ENCODE assay signal across 8 mouse cellular contexts in the genomic region with DNA sequence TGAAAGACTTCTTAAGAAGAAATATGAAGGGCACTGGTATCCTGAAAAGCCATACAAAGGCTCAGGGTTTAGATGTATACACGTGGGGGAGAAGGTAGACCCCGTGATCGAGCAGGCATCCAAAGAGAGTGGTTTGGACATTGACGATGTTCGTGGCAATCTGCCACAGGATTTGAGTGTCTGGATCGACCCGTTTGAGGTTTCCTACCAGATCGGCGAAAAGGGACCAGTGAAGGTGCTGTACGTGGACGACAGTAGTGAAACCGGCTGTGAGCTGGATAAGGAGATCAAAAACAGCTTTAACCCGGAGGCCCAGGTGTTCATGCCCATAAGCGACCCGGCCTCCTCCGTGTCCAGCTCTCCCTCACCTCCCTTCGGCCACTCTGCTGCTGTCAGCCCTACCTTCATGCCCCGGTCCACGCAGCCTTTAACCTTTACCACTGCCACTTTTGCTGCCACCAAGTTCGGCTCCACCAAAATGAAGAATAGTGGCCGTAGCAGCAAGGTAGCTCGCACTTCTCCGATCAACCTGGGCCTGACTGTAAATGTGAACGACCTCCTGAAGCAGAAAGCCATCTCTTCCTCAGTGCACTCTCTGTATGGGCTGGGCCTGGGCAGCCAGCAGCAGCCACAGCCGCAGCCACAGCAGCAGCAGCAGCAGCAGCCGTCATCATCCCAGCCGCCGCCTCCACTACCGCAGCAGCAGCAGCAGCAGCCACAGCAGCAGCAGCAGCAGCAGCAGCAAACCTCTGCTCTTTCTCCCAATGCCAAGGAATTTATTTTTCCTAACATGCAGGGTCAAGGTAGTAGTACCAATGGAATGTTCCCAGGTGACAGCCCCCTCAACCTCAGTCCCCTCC. TPM values are rescaled to one million over a fixed set of nuclear protein-coding genes. Genes with fewer than 3 reads are reported as not detected.
DNase-seq lines count a peak whose midpoint lies in the region; TF ChIP-seq lines count a peak whose summit lies in the region.

No protein-coding gene starts in this region.

- no peak for TF ChIP-seq POLR2A in kidney, adult 2 months (IDR thresholded peaks at IDR 0.05; ENCODE audit: low read depth, low read length)
- no peak for TF ChIP-seq POLR2A in small intestine, adult 2 months (IDR thresholded peaks at IDR 0.05; ENCODE audit: low read depth, low read length)

- H3K27ac ChIP-seq in embryonic facial prominence, embryonic 10.5 days (replicated peaks) = no peak overlapping the region
- peak overlapping the region; percentile 58 for H3K27ac ChIP-seq in kidney, adult 2 months (ENCODE audit: insufficient read depth, low read depth, low read length)
- peak overlapping the region; percentile 5; the same call in 1 of the 2 replicates for H3K27ac ChIP-seq in small intestine, adult 2 months (ENCODE audit: insufficient read depth, low read depth, low read length)

- no peaks in the 10 kb centered on the region for H3K9me3 ChIP-seq in embryonic facial prominence, embryonic 10.5 days

- peaks cover 19% of the 10 kb centered on the region for H3K36me3 ChIP-seq in embryonic facial prominence, embryonic 10.5 days (replicated peaks)
- peaks cover 20% of the 10 kb centered on the region; the same call in 1 of the 2 replicates for H3K36me3 ChIP-seq in kidney, adult 2 months (ENCODE audit: control insufficient read depth, insufficient read depth, low read length)
- peaks cover 18% of the 10 kb centered on the region for H3K36me3 ChIP-seq in small intestine, adult 2 months (ENCODE audit: control insufficient read depth, insufficient read depth, low read length)

- no peak for TF ChIP-seq CTCF in kidney, adult 2 months (conservative IDR thresholded peaks at IDR 0.05; ENCODE audit: insufficient read depth, insufficient read length, low read depth, low read length)
- TF ChIP-seq CTCF in small intestine, adult 2 months (IDR thresholded peaks at IDR 0.05; ENCODE audit: extremely low read depth, insufficient read length, insufficient replicate concordance, low read depth, low read length) = no peak

- H3K4me1 ChIP-seq in embryonic facial prominence, embryonic 10.5 days = peaks cover 43% of the 10 kb centered on the region
- H3K4me1 ChIP-seq in kidney, adult 2 months (ENCODE audit: control insufficient read depth, insufficient read depth, low read length) = peaks cover 5% of the 10 kb centered on the region; the same call in 1 of the 2 replicates
- no peaks in the 10 kb centered on the region for H3K4me1 ChIP-seq in small intestine, adult 2 months (ENCODE audit: control insufficient read depth, insufficient read depth, insufficient read length, low read length)

- 91% methylated on average over 29 of the region's 29 CpGs for WGBS in embryonic facial prominence, embryonic 10.5 days
- 39% methylated on average over 29 of the region's 29 CpGs for WGBS in kidney, adult 2 months
- 74% methylated on average over 29 of the region's 29 CpGs for WGBS in small intestine, adult 2 months

- H3K4me3 ChIP-seq in embryonic facial prominence, embryonic 10.5 days = peak overlapping the region; percentile 17; the same call in 1 of the 2 replicates
- peak overlapping the region; percentile 57 for H3K4me3 ChIP-seq in kidney, adult 2 months (ENCODE audit: insufficient read depth, low read depth, low read length)
- H3K4me3 ChIP-seq in small intestine, adult 2 months (ENCODE audit: low read depth, low read length) = peak overlapping the region; percentile 62

- peak; percentile 63 for DNase-seq in gastrocnemius, adult 18-20 months (ENCODE audit: low spot score)
- DNase-seq in gastrocnemius, postnatal 4 days (ENCODE audit: low spot score in 2 of 2) = no peak
- peak; percentile 17 for DNase-seq in ES-CJ7 (ENCODE audit: low read depth, low spot score)
- DNase-seq in embryonic facial prominence, embryonic 10.5 days (ENCODE audit: low spot score) = no peak
- DNase-seq in kidney, adult 2 months = peak; percentile 42
- no peak for DNase-seq in spleen, postnatal 4 days (ENCODE audit: low spot score in 2 of 2)
- DNase-seq in T-cell, adult 2 months (ENCODE audit: low spot score) = no peak

- H3K27me3 ChIP-seq in embryonic facial prominence, embryonic 10.5 days (replicated peaks; ENCODE audit: low read depth, poor library complexity, severe bottlenecking) = no peaks in the 10 kb centered on the region
- no peaks in the 10 kb centered on the region for H3K27me3 ChIP-seq in kidney, adult 2 months (replicated peaks; ENCODE audit: control insufficient read depth, insufficient read depth, low read length)
- H3K27me3 ChIP-seq in small intestine, adult 2 months (ENCODE audit: control insufficient read depth, insufficient read depth, low read length) = no peaks in the 10 kb centered on the region

RNA-seq across cellular contexts. Expression of a gene that starts 2.7 kb away (rescaled TPM):
- total RNA-seq in gastrocnemius, adult 18-20 months (2021) = 100 to 1,000 TPM; 215 to 238 TPM
- 10 to 100 TPM; 81.4 to 89.8 TPM for total RNA-seq in gastrocnemius, postnatal 4 days (2021)
- 18.4 and 22.1 TPM in 2 replicates for polyA plus RNA-seq in embryonic facial prominence, embryonic 10.5 days (2016; fragmentation: Nextera tagmentation; extraction: Ambion mirVana)
- polyA plus RNA-seq in kidney, adult 2 months (2012; rRNA removed) = 45.0 and 54.8 TPM in 2 replicates
- 80.2 and 180 TPM in 2 replicates for polyA plus RNA-seq in small intestine, adult 2 months (2012; rRNA removed)

RNA-seq across cellular contexts. Expression of a gene that starts 31.8 kb away (rescaled TPM):
- 10 to 100 TPM; 11.1 to 12.6 TPM for total RNA-seq in gastrocnemius, adult 18-20 months (2021)
- 1 to 10 TPM; 2.8 to 3.1 TPM for total RNA-seq in gastrocnemius, postnatal 4 days (2021)
- 1.1 and 2.4 TPM in 2 replicates for polyA plus RNA-seq in embryonic facial prominence, embryonic 10.5 days (2016; fragmentation: Nextera tagmentation; extraction: Ambion mirVana)
- 0.33 and 0.38 TPM in 2 replicates for polyA plus RNA-seq in kidney, adult 2 months (2012; rRNA removed)
- polyA plus RNA-seq in small intestine, adult 2 months (2012; rRNA removed) = 0.55 and 0.82 TPM in 2 replicates

Comparison
In these comparisons a context has a peak if more than half of its experiments do, and no peak if none do; other contexts are left out.
1. DNase-seq: peak in gastrocnemius, adult 18-20 months (single experiment), ES-CJ7 (single experiment) and kidney, adult 2 months (single experiment); none in gastrocnemius, postnatal 4 days (0 of 2), embryonic facial prominence, embryonic 10.5 days (single experiment), spleen, postnatal 4 days (0 of 2) and T-cell, adult 2 months (single experiment).
2. Peak in every context shown above with its lines, with median percentiles within 50 percentile points of each other: H3K4me3 ChIP-seq.